Mouse (Mus musculus) retina, postnatal 1 day (tissue): ENCODE data around the gene Col6a4.

ENCODE experiments used
- DNase-seq: peaks from one replicate; pipeline ENCODE4 v3.0.0-alpha.2; 2012

Gene Col6a4

GRCm38 (mm10) chr9:106096683-106097082 lies at the start of gene Col6a4:
TSS of gene Col6a4 (minus strand) at chr9:106096783.
- no peak for DNase-seq

GRCm38 (mm10) chr9:106145582-106145981 lies 49.0 kb upstream of the Col6a4 start:
- DNase-seq: no peak

- DNase-seq: peak; percentile 94
These were observed 47.6 kb upstream of the Col6a4 start for GRCm38 (mm10) chr9:106144176-106144575.

GRCm38 (mm10) chr9:106141955-106142354 lies 45.4 kb upstream of the Col6a4 start:
- no peak for DNase-seq

GRCm38 (mm10) chr9:106139763-106140162 lies 43.2 kb upstream of the Col6a4 start:
- DNase-seq: peak; percentile 80

- no peak for DNase-seq
These were observed 41.2 kb upstream of the Col6a4 start for GRCm38 (mm10) chr9:106137671-106138216.

- DNase-seq: no peak
These were observed 33.7 kb upstream of the Col6a4 start for GRCm38 (mm10) chr9:106130250-106130649.

GRCm38 (mm10) chr9:106129072-106129471 lies 32.5 kb upstream of the Col6a4 start:
- DNase-seq: no peak

- DNase-seq: peak; percentile 89
These were observed 30.2 kb upstream of the Col6a4 start for GRCm38 (mm10) chr9:106126786-106127251.

GRCm38 (mm10) chr9:106123599-106123998 lies 27.0 kb upstream of the Col6a4 start:
- DNase-seq: peak; percentile 56

- no peak for DNase-seq
These were observed 22.5 kb upstream of the Col6a4 start for GRCm38 (mm10) chr9:106119075-106119474.

GRCm38 (mm10) chr9:106115801-106116424 lies 19.3 kb upstream of the Col6a4 start:
- DNase-seq: peak; percentile 50

GRCm38 (mm10) chr9:106112770-106113423 lies 16.3 kb upstream of the Col6a4 start:
- peak; percentile 83 for DNase-seq

- no peak for DNase-seq
These were observed 9.7 kb upstream of the Col6a4 start for GRCm38 (mm10) chr9:106106241-106106640.

- DNase-seq: peak; percentile 83
These were observed 7.8 kb upstream of the Col6a4 start for GRCm38 (mm10) chr9:106104401-106104800.

GRCm38 (mm10) chr9:106101166-106101565 lies 4.6 kb upstream of the Col6a4 start:
- no peak for DNase-seq

- DNase-seq: no peak
These were observed 3.7 kb upstream of the Col6a4 start for GRCm38 (mm10) chr9:106100262-106100661.

GRCm38 (mm10) chr9:106099379-106100021 lies 2.9 kb upstream of the Col6a4 start:
- DNase-seq: no peak

- no peak for DNase-seq
These were observed 15.1 kb downstream of the Col6a4 start for GRCm38 (mm10) chr9:106081528-106081927.

- DNase-seq: peak; percentile 85
These were observed 16.1 kb downstream of the Col6a4 start for GRCm38 (mm10) chr9:106080261-106081033.

- DNase-seq: no peak
These were observed 18.6 kb downstream of the Col6a4 start for GRCm38 (mm10) chr9:106077953-106078352.

GRCm38 (mm10) chr9:106076234-106076633 lies 20.3 kb downstream of the Col6a4 start:
- no peak for DNase-seq

GRCm38 (mm10) chr9:106073956-106074355 lies 22.6 kb downstream of the Col6a4 start:
- DNase-seq: no peak
